Mouse (Mus musculus) testis, adult 2 months (tissue): Measurements from ENCODE around the gene Zfhx3. TPM values are rescaled to one million over a fixed set of nuclear protein-coding genes. Genes with fewer than 3 reads are reported as not detected.

Experiments used
- H3K27ac ChIP-seq: fragments of 200-500 bp; 2 replicates; pipeline ENCODE4 v1.5.1; 2012; ENCODE audit warnings: low read depth, low read length; ENCODE audit not compliant: control insufficient read depth, insufficient read depth
- H3K27me3 ChIP-seq: fragments of 200-500 bp; 2 replicates; pipeline ENCODE4 v1.6.1; 2012; ENCODE audit warnings: mild to moderate bottlenecking, low read length, moderate library complexity; ENCODE audit not compliant: control insufficient read depth, insufficient read depth
- H3K36me3 ChIP-seq: fragments of 200-500 bp; 2 replicates; pipeline ENCODE4 v1.6.1; 2012; ENCODE audit warnings: mild to moderate bottlenecking, low read length; ENCODE audit not compliant: control insufficient read depth, insufficient read depth
- H3K4me1 ChIP-seq: fragments of 200-500 bp; 2 replicates; pipeline ENCODE4 v1.6.1; 2012; ENCODE audit warnings: low read length; ENCODE audit not compliant: control insufficient read depth, insufficient read depth
- H3K4me3 ChIP-seq: fragments of 200-500 bp; 2 replicates; pipeline ENCODE4 v1.5.1; 2012; ENCODE audit warnings: low read depth, mild to moderate bottlenecking, low read length, moderate library complexity, mixed read lengths; ENCODE audit not compliant: control insufficient read depth
- CTCF ChIP-seq: fragments of 200-500 bp; IDR thresholded peaks from 2 replicates; pipeline ENCODE4 v1.5.1; 2012; ENCODE audit warnings: low read depth, mild to moderate bottlenecking, inconsistent platforms, low read length, moderate library complexity; ENCODE audit not compliant: control insufficient read depth, insufficient read depth, insufficient replicate concordance
- POLR2A ChIP-seq: fragments of 200-500 bp; IDR thresholded peaks from 2 replicates; pipeline ENCODE4 v1.6.1; 2012; ENCODE audit warnings: low read depth, mild to moderate bottlenecking, inconsistent platforms, low read length, moderate library complexity; ENCODE audit not compliant: control insufficient read depth
- polyA plus RNA-seq: library from polyadenylated mRNA; depleted of rRNA; stranded (reverse); fragments of >200 nt; gene quantifications from 2 replicates; pipeline ENCODE4 v1.2.3, GENCODE M21; 2012

Gene Zfhx3
- polyA plus RNA-seq, 1 experiment = 11.9 TPM

DNA sequence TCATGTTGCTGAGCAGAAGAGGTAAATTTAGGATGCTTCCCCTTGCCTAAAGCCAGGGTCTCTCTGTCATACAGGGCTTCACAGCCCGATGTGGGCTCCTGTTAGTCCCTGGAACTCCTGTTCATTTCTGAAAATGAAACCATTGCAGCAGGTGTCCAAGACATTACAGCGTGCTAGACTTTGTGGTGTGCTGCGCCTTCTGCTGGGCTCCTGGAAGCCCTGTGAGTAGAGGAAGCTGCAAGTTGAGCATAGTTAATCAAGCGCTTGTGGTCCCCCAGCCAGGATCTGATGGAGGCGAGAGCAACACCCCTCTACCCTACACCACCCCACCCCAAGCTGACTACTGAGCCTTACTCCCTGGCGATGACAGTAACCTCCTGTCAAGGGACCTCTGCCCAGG is 980.7 kb downstream of the Zfhx3 start:
- TF ChIP-seq CTCF (no peak), POLR2A (no peak)
- Histone ChIP-seq H3K4me3 (no peak overlapping the region), H3K27ac (no peak overlapping the region), H3K27me3 (no peaks in the 10 kb centered on the region), H3K4me1 (no peaks in the 10 kb centered on the region), H3K36me3 (no peaks in the 10 kb centered on the region)

GRCm38 (mm10) chr8:108924526-108924925 is 982.1 kb downstream of the Zfhx3 start:
- H3K36me3 ChIP-seq = no peaks in the 10 kb centered on the region

DNA sequence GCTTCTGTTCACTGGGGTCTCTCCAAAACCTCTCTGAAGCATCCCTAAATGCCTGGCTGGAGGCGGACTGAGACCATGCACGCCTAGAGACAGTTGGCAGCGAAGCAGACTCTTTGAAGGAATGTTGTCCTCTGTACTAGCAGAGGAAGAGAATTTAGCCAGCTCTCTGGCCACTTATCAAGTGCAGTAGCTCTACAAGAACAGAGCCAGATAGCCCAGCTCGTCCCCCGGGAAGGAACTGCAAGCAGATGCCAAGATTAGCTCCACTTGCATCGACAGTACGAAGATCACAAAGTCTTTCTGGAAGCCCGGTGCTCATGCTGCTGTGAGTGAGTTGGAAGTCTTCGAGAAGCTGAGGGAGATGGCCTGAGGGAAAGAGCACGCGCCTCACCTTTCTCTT is 983.7 kb downstream of the Zfhx3 start:
- Histone ChIP-seq H3K4me3 (no peak overlapping the region), H3K27ac (no peak overlapping the region), H3K36me3 (no peaks in the 10 kb centered on the region), H3K27me3 (no peaks in the 10 kb centered on the region), H3K4me1 (no peaks in the 10 kb centered on the region)
- TF ChIP-seq CTCF = no peak
- TF ChIP-seq POLR2A = no peak

More at GRCm38 (mm10) chr8:108924526-108924925, 982.1 kb downstream of the Zfhx3 start:
- Histone ChIP-seq H3K4me1 (no peaks in the 10 kb centered on the region), H3K4me3 (no peak overlapping the region), H3K27ac (no peak overlapping the region), H3K27me3 (no peaks in the 10 kb centered on the region)
- TF ChIP-seq CTCF = no peak
- no peak for TF ChIP-seq POLR2A

DNA sequence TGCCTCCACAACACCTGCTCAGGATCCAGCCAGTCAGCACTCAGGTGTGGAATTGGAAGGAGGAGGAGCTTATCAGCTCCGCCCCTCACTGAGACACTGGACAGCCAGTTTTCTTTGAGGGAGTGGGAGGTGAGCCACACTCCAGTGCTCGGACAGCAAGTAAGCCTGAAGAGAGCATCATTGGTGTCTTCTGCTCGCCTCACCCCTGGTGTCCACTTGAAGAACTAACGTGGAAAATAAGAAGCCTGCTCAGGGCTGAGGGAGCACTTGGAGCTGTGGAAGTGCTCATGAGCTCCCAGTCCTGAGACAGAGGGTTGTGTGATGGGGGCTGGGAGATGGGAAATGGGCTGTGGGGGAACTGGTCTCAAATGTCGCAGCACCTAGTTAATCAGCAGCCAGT is 988.2 kb downstream of the Zfhx3 start:
- Histone ChIP-seq H3K4me3 (no peak overlapping the region), H3K4me1 (no peaks in the 10 kb centered on the region), H3K36me3 (no peaks in the 10 kb centered on the region; the same call in 1 of the 2 replicates), H3K27me3 (no peaks in the 10 kb centered on the region), H3K27ac (no peak overlapping the region)
- TF ChIP-seq POLR2A (no peak), CTCF (no peak)

DNA sequence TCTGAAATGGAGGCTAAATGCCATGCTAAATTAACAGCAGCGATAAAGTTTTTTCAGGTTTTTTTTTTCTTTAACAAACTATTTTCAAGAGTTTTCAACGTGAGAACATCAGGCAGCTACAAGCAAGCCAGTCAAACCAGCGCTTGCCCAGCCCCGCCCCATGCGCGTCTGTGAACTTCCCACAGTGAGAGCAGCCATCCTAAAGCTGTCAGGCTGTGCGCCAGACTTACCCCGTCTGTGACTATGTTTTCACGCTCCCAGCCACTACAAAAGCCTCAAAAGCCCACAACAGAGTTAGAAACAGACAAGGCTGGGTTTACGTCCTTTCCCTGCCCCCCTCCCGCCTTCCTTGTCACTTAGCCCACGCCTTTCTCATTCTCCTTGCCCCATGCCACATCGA is 989.4 kb downstream of the Zfhx3 start:
- TF ChIP-seq CTCF = no peak
- no peak for TF ChIP-seq POLR2A
- no peaks in the 10 kb centered on the region for H3K4me1 ChIP-seq
- H3K27ac ChIP-seq = no peak overlapping the region
- H3K27me3 ChIP-seq = no peaks in the 10 kb centered on the region
- no peaks in the 10 kb centered on the region; the same call in 1 of the 2 replicates for H3K36me3 ChIP-seq
- no peak overlapping the region for H3K4me3 ChIP-seq

- TF ChIP-seq POLR2A (no peak), CTCF (no peak)
- H3K27ac ChIP-seq = no peak overlapping the region
- no peaks in the 10 kb centered on the region; the same call in 1 of the 2 replicates for H3K36me3 ChIP-seq
- no peaks in the 10 kb centered on the region for H3K27me3 ChIP-seq
- H3K4me1 ChIP-seq = no peaks in the 10 kb centered on the region
- no peak overlapping the region for H3K4me3 ChIP-seq
These were observed 990.3 kb downstream of the Zfhx3 start for GRCm38 (mm10) chr8:108932729-108933128.

DNA sequence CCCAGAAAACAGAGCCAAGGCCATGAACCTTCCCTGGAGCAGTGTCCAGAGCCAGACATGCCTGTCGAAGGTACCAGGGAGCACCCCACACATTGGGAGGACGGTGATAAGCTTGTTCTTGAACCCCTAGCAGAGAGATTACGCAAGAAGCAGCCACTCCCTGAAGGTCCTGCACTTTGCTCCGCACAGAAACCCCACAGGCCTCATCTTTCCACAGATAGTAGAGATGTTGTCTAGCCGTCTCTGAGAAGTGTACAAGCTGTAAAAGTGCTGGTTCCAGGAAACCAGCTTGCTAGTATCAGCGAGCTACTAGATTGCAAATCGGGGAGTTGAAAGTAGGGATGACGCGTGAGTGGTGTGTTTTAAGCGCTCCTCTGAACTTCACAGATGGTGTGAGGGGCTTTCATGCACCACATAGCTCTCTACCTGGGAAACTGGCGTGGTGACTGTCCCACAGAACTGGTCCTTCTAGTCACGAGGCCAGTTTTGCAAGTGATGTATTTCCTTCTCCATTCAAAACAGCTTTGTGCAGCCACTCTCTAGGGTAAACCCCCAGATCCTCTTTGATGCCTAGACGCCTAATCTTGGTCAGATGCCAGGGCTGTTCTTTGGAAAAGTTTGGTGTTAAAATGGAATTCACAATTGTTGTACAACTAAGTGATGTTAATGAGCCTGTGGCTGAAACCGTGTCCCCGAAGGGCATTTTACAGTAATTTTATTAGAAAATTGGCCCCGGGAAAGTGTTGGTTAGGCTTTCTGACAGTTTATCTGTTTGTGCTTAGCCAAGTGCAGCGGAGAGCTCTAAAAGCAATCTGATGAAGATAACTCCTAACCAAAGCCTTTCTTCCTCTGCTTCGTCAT is 993.6 kb downstream of the Zfhx3 start:
- H3K36me3 ChIP-seq = no peaks in the 10 kb centered on the region; the same call in 1 of the 2 replicates
- peaks cover 4% of the 10 kb centered on the region for H3K4me1 ChIP-seq
- TF ChIP-seq CTCF (no peak), POLR2A (no peak)

More for the DNA sequence above, 993.6 kb downstream of the Zfhx3 start:
- no peaks in the 10 kb centered on the region; the same call in 1 of the 2 replicates for H3K27me3 ChIP-seq
- no peak overlapping the region for H3K4me3 ChIP-seq
- H3K27ac ChIP-seq = no peak overlapping the region
